Mouse (Mus musculus) kidney, postnatal 25 days (tissue): ENCODE results near the gene Anks1.
A peak's percentile ranks its signal among the peaks of the same experiment; 100 is the strongest.

Experiments used
- DNase-seq, 2 experiments: peaks; one replicate each; pipeline ENCODE4 v3.0.0; 2021; ENCODE audit warnings: mixed read lengths in 2 of 2

Anks1 gene

DNA sequence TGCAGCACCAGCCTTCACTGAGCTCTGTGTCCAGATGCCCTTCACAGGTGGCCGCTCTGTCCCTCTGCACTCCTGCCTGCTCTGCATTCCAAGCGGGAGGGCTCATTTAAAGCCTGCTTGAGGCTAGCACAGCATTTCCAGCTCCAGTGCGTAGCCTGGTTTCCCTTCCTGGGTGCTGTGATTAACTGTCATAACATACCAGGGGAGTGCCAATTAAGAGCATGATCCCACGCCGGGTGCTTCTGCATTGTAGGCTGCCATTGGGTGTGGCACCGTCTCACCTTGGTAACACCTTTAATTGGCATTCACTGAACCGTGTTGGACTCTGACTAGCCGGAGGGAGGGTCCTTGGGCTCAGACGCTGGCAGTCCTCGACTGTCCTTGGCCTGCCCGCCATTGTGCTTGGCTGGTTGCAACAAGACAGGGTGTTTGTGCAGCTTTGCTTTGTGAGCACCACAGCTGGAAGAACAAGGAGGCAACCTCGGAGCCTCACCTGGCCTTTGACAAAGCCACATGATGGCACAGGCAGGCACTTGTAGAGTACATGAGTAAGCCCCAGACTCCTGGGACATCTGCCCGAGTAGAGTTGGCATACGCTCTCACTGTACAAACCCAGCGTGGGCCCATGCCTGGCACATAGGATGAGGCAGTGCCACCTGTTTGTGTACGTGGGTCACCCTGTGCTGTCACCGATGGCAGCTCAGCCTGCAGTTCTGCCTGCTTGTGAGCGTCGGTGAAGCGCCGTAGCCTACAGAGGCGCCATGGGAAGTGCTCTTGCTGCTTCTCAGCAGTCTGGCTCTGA, 113.9 kb downstream of the Anks1 start:
- DNase-seq, result peak; percentile 75 to 93

DNA sequence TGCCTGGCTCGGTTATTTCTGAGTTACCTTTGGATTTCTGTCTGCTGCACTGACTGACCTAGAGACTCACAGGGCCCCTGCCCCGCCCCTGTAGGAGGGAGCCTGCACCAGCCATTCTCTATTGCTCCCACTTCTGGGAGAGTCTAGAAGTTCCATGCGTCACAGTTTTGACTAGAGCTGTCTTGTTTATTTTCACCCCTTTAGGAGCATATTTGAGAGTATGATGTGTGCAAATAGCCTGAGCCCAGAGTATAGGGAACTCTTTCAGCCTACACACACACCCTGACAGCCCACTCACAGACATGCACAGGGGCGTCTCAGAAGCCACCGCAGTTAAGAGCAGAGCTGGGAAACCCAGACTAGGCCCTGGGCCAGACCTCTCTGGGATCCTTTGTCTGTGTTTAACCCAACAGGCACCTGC, 116.4 kb downstream of the Anks1 start:
- DNase-seq, result peak; percentile 73 to 90

DNA sequence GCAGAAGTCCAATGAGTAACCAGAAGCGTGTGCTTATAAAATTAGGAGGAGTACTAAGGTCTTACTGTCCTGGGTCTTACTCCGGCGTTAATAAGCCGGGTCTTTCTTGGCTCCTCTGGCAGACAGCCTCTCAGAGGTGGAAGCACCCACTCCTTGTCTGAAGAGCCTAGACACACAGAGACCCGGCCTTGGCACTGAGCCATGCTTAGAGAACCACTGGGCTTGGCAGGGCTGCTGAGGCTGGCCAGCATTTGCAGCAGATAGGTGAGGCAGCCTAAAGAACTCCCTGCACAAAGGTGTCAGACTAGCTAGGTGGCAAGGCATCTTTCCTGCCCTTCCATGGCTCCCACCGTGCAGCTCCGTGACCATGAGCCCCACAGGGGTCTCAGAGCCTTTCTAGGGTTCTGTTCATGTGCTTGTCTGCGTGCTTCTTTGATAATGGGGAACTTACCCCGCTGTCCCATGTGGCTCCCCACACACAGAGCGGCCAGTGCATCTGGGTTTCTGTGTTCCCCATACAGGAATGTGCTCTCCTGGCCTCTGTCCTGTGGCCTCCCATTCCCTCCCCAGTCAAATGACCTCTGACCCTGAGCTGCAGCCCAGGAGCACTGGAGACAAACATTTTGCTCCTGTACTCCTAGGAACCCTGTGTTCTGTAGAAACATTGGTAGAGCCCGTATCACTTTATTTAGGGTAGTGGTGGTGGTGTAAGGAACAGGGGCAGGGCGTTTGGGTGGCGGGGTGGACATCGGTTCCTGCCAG, 117.2 kb downstream of the Anks1 start:
- peak; percentile 80 to 90 for DNase-seq

DNA sequence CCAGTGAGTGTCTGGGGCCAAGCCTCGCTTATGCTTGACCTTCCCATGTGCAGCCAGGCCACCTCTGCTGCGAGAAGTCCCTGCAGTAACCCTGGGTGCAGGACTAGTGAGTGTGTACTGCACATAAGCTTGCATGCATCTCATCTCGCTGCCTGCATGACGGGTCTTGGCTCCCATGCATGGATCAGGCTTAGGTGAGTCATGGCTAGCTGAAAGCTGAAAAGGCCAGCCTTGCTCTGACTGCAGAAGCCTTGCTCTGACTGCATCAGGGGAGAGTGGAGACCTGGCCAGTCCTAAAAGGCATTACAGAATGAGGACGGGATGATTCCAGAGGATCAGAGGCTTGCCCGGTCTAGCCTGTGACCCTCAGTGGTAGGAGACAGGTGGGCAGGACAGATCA, 118.1 kb downstream of the Anks1 start:
- no peak for DNase-seq

DNA sequence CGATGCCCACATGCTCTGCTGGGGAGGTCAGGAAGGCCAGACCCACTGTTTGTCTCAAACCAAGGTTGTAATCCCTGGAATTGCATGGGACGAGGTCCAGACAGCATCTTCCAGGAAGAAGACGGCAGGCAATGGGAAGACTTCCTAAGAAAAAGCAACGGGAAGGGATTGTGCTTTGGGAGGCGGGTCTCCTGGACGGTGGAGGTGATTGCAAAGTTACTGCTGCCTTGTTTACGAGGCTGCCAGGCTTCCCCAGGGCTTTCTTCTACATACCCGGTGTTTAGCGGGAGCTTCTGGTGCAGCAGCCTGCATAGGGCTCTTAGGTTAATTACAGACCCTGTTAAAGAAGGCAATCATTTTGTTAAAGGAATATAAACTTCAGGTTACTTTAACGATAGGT, 119.1 kb downstream of the Anks1 start:
- peak in 1 of 2 experiments; percentile 58 for DNase-seq

DNA sequence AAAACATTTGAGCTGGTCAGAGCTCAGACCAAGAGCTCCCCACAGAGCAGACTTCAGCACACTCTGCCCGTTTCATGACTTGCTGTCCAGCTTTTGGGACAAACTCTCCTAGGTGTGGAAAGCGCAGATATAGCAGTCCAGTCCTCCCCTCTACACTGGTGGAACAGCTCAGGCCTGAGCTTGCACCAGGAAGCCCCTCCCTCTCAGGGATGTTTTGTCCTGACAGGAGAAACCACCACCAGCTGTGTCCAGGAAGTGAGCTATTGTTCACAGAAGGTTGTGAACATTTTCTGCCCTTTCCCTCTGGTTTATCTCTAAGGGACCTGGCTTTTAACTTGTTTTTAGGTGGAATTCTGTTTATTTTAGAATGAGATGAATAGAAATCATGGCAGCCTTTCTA, 120.2 kb downstream of the Anks1 start:
- peak in 1 of 2 experiments; percentile 70 for DNase-seq

DNA sequence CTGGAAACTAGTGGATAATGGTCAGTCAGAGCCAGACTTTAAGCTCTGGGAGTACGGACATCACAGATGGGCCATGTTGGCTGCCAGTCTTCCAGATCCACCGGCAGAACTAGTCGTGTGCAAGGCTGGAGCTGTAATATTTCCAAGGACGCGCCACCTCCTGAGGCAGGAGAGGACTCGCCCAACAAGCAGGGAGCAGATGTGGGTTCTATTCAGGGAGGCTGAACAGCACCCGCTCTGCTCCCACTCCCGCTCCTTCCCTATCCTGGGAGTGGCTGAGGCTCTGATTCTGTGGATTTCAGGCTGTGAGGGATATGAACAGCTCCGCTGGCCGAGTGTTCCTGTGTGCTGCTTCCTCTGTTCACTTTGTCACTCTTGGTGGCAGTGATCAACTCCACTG, 121.3 kb downstream of the Anks1 start:
- peak in 1 of 2 experiments; percentile 57 for DNase-seq

DNA sequence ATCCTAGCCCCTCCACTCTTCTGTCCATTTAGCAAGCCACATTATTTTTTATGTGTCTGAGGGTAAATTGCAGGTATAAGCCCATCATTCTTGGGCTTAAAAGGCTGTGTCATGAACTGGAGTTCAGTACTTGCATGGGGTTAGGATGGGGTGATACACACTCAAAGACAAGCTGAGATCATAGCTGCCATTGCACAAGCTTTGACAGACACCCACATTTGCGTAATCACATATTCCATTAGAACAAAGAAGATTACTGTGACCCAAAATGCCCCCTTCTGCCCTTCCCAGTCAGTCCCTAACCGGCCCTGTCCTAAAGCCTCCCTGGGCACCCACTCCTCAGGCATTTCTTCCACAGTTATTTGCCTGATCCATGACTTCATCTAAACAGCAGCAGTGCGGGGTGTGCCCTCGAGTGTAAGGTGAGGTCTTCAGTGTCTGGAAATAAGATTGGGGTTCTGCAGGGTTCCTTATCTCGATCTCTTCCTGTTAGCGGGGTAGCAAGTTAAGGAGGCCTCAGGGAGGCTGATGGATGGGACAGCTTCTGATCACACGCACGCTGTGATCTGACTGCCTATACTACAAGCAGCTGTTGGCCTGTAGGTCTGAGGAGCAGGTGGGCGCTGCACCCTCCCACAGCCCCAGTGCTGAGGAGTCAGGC, 122.3 kb downstream of the Anks1 start:
- DNase-seq, result no peak

DNA sequence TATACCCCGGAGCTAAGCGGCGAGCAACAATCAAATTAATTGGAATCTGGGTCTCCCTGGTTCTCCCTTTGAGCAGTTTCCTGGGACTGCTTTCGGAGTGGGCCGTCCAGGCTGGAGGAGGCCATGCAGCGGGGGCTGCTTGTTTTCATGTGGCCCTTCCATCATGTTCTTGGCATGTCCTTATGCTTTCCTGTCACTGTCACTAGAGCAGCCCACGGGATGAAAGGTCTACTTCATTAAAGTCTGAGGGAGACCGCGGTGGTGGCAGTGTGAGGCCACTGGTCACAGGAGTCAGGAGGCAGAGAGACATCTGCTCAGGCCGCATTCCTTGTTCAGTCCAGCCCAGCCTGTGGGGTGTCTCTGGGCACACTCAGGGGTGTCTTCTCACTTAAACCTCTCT, 123.1 kb downstream of the Anks1 start:
- no peak for DNase-seq

DNA sequence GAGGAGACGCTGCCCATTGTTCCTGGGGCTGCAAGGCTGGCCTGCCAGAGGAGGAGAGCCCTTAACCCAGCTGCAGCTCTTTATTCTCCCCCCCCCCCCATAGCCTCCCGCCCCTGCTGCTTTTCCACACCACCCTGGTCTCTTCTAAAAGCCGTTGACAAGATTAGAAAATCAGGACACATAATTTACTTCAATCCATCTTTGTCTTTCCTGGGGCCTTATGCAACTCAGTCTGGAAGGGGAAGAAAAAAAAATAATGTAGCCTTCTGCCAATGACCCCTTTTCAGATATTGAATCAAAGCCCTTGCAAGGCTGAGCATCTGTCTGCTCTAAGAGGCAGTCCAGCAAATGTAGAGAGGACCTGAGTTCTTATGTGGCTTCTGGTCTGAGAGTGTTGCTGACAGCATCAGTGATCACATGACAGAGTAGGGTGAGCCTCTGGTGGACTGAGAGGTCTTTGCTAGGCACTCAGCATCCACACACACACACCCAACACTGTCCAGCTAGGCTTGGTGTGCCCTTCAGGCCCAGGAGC, 124.0 kb downstream of the Anks1 start:
- no peak for DNase-seq

DNA sequence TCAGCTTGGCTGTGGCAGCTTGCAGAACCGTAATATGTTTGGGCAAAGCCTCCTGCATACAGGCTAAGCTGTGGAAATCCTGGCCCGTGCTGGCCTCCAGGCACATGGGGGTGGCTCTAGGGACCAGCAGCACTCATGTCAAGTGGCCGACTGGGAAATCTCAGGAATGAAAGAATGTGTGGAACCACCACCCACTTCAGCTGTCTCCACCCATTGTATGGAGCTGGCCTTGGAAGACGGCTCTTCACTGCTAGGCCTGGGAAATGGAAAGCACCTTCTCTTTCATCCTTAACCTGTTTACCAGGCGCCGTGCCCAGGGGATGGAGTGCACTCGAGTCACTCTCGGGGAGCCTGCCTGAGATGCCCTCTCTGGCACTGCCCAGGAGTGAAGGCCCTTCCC, 125.9 kb downstream of the Anks1 start:
- DNase-seq, result no peak

DNA sequence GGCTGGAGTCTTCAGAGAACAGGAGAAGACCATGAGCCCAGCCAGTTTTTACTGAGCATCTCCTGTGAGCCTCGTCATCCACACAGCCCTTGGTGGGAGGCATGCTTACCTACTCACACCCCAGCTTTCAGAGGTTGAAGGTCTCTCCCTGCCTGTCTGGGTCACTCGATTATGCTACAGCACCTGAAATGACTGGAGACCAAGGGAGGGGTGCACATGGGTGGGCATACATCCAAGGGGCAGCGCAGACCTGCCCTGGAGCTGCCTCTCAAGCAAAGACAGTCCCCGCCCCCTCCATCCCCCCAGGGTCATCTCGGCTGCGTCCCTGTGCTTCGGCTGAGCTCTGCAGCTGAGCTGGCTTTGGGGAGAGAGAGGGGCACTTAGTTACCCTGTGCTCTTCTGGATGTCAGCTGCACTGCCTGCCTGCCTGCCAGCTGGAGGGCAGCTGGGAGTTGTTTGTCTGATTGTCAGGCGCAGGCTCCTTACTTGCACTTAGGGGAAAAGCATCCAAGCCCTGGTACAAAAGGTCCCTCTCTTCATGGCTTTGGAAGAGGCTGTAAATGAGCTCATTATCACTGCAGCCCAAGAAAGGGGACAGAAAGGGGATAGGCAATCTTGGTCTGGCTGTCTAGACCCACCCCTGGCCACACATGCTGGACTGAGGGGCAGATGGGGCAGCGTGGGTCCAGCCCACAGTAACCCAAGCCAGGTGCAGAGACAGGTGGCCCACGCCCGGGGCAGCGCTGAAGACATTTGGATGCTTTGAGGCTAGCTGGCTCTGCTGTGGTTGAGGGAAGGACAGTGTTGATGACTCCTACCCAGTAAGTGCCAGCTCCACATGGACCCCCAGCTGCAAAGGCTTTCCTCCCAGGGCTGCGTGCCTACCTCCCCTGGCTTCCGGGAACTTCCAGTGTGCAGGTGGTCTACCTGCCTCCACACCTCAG, 128.0 kb downstream of the Anks1 start:
- no peak for DNase-seq

DNA sequence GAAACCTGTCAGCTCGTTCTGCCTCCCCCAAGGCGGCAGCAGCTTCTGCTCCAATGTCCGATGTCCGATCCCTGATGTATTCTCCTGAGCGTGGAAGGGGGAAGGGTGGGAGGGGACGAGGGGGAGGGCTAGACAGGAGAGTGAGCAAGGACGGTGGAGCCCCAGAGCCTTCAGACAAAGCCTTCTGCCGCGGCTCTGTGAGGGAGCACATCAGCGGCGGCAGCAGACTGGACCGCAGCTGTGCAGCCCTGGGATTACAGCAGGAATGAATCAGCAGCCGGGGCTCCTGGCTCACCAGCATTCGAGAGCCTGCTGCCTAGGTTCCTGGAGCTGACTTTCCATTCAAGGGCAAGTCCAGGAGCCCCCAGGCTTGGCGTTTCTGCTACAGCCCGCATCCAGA, 131.5 kb downstream of the Anks1 start:
- DNase-seq, result no peak

DNA sequence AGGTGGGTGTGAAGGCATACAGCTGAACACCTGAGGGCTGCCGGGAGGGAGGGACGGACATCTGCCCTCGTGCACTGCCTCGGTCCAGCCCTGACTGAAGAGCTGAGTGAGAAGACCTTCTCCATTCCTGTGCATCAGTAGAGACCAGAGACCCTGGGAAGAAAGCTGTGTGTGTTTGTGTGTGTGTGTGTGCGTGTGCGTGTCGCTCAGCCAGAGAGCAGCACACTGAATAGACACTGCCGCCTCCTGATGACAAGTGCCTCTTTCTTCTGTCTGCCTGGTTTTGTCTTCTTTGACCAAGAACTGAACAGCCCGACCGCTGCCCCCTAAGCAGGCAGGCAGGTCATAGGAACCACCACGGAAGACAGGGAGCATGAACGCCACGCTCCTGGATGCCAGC, 132.2 kb downstream of the Anks1 start:
- DNase-seq, result no peak

DNA sequence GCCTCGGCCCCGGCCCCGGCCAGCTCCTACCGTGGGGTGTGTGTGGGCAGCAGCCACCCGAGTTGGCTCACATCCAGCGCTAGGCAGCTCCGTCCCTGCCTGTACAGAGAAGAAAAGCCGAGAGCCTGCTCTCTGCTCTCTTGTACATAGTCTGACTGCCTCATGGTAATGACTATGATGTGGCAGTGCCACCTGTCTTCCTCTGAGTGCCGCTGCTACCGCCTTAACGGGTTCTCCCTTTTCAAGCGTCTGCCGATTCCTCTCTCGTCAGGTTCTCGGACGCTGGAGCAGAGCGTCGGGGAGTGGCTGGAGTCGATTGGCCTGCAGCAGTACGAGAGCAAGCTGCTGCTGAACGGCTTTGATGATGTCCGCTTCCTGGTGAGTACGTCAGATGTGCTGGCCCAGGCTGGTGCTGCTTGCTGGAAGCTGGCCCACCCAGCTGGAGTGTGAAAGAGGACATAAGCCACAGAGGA, 133.2 kb downstream of the Anks1 start:
- no peak for DNase-seq

DNA sequence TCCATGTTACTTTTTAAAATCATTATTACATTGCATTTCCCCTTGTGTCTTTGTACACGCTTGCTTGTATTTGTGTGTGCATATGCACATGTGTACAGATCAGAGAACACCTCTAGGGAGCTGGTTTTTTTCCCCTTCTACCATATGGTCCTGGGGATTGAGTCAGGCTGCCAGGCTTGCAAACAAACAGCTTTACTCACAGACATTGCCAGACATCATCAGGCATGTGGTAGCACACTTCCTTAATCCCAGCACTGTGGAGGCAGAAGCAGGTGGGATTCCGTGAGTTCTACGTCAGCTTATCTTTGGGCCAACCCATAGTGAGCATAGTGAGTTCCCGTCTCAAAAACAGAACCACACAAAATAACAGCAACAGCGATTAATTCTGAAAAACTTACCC, 137.9 kb downstream of the Anks1 start:
- DNase-seq, result no peak

DNA sequence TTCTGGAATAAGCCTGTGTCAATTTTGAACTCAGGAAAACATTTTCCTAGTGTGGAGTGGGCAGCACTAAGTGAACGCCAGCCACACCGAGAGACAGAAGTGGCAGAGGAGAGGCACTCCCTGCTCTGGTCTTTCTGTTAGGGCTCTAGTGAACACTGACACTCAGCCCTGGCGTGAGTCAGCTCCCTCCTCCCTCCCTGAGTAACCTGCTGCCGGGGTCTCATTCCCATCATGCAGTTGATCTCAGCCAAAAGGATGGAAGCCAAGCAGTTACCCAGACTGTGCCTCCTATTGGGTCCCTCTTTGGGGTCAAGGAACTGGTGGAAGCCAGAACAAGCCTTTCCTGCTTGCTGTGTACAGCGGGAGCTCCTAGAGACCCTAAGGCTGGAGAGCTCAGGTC, 138.4 kb downstream of the Anks1 start:
- DNase-seq, result no peak

DNA sequence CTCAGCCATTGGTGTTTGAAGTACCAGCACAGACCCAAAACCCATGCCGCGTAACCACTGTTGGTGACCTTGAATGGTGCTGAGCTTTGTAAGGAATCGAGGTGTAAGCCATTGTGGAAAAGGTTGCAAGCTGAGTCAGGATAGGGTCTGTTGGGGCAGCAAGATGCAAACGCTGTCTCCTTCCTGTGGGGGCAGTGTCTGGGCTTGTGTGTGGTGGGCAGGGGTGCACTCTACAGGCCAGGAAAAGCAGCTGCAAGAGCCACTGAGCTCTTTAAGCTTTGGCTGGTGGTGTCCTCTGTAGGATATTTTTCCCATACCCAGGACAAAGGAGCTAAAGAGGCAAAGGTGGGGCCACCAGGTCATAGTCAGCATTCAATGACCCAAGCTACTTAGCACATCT, 139.3 kb downstream of the Anks1 start:
- peak in 1 of 2 experiments; percentile 61 for DNase-seq

DNA sequence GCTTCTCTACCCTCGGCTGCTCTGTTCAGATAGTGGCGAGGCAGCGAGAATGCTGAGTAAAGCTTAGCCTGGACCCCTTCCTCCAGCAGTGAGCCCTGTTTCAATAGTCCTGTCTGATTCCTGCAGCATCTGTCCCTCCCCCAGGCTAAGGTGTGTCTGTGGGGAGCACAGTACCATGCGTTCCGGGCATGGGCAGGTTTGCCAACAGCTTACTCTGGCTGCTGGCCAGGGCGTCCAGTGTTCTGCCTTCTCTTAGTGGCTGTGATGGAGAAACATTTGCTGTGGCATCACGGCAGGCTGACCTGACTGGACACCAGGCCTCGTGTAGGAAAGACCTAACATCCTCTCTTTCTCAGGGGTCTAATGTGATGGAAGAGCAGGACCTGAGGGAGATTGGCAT, 141.1 kb downstream of the Anks1 start:
- DNase-seq, result no peak

DNA sequence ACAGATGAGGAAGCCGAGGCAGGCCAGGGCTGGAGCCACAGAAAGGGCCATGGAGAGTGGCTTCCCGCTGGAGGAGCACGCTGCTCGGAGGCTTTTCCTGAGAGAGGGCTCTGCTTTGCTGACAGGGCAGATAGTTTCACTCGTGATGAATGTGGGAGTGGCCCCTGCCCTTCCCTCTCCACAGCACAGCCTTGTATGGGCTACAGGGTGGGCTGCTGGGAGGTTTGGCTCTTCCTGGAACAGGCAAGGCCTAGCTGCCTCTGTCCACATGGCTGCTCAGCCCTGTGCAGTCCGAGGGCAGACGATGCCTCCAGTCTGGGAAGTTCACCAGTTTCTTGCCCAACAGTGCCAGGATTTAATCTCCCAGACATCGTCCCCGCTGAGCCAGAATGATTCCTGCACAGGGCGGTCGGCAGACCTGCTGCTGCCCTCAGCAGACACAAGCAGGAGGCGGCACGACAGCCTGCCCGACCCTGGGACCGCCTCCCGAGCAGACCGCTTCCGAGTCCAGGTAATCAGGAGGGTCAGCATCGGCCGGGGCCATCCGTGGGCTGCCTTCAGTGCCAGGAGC, 143.3 kb downstream of the Anks1 start:
- no peak for DNase-seq

DNA sequence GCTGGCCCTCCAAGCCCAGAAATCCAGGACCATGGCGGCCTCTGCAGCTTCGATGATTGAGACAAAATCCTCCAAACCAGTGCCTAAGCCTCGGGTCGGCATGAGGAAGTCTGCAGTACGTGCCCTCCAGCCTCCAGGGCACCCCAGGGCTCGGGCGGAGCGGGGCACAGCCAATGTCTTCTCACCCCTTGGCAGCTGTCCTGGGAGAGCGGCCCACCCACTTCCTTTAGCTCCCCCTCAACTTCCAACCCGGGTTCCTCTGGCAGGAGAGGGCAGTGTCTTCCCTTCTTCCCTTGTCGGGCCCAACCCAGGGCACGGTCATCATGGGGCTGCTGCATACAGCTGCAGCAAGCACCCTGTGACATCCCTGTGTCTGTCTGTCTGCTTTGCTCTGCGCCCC, 149.2 kb downstream of the Anks1 start:
- no peak for DNase-seq

DNA sequence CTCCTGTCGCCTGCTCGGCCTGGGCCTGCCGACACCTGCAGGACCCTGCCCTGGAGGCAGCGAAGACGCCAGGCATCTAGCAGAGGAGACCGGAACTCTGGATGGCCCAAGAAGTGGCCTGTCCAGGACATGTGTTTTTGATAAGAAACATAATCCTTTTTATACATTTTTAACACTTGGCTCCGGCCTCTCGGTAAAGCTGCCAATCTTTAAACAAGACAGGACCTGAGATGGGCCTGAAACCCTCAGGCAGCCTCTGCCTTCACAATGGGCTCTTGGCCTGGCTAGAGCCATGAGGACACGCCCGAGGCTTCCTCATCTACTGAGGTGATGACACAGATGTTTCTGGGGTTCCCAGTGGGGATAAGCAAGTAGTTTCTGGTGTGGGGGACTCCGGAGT, 151.6 kb downstream of the Anks1 start:
- DNase-seq, result no peak
